Mouse (Mus musculus): Measurements from ENCODE around the gene Gm527. TPM values are rescaled to one million over a fixed set of nuclear protein-coding genes. Genes with fewer than 3 reads are reported as not detected.
A peak's percentile ranks its signal among the peaks of the same experiment; 100 is the strongest.

Gene Gm527
- total RNA-seq (2014; rRNA removed): 16.2 and 17.7 TPM in 2 replicates
- 2.0 and 2.4 TPM in 2 replicates for polyA plus RNA-seq (2015; fragmentation: Nextera tagmentation; extraction: Ambion mirVana)

GRCm38 (mm10) chr12:64917578-64918471, at the start of gene Gm527:
TSS of gene Gm527 (plus strand) at chr12:64917906.
- TF ChIP-seq CTCF (IDR thresholded peaks at IDR 0.05): no peak
- ATAC-seq (ENCODE audit: low FRiP score): peak; percentile 100
- Histone ChIP-seq H3K27me3 (ENCODE audit: insufficient read depth, low read length) (no peaks in the 10 kb centered on the region), H3K9me3 (ENCODE audit: low read length) (no peaks in the 10 kb centered on the region), H3K4me3 (ENCODE audit: low read depth, low read length) (peak within 1 kb of the TSS; percentile 95), H3K4me1 (ENCODE audit: insufficient read depth, low read length) (peaks cover 3% of the 10 kb centered on the region; the same call in 1 of the 2 replicates), H3K27ac (ENCODE audit: low read depth, low read length) (peak within 1 kb of the TSS; percentile 72), H3K4me2 (ENCODE audit: low read depth, low read length, poor library complexity, severe bottlenecking) (peak within 1 kb of the TSS; percentile 76), H3K9ac (replicated peaks; ENCODE audit: low read length, poor library complexity, severe bottlenecking) (peak within 1 kb of the TSS; percentile 91), H3K36me3 (ENCODE audit: insufficient read depth, low read length) (peaks cover 3% of the 10 kb centered on the region; the same call in 1 of the 2 replicates)
- WGBS: 0% methylated on average over 67 of the region's 93 CpGs
- DNase-seq (ENCODE audit: low spot score): peak; percentile 97

GRCm38 (mm10) chr12:64871103-64871502, 46.6 kb upstream of the Gm527 start:
- no peak for ATAC-seq (ENCODE audit: low FRiP score)
- H3K9ac ChIP-seq (replicated peaks; ENCODE audit: low read length, poor library complexity, severe bottlenecking): no peak overlapping the region
- H3K9me3 ChIP-seq (ENCODE audit: low read length): no peaks in the 10 kb centered on the region
- H3K4me2 ChIP-seq (ENCODE audit: low read depth, low read length, poor library complexity, severe bottlenecking): no peak overlapping the region
- no peak overlapping the region for H3K27ac ChIP-seq (ENCODE audit: low read depth, low read length)
- H3K4me1 ChIP-seq (ENCODE audit: insufficient read depth, low read length): no peaks in the 10 kb centered on the region
- no peak overlapping the region for H3K4me3 ChIP-seq (ENCODE audit: low read depth, low read length)
- no peaks in the 10 kb centered on the region for H3K36me3 ChIP-seq (ENCODE audit: insufficient read depth, low read length)
- no peak for TF ChIP-seq CTCF (IDR thresholded peaks at IDR 0.05)
- no peaks in the 10 kb centered on the region for H3K27me3 ChIP-seq (ENCODE audit: insufficient read depth, low read length)
- DNase-seq (ENCODE audit: low spot score): no peak
- 58% methylated on average over 4 of the region's 4 CpGs for WGBS

DNA sequence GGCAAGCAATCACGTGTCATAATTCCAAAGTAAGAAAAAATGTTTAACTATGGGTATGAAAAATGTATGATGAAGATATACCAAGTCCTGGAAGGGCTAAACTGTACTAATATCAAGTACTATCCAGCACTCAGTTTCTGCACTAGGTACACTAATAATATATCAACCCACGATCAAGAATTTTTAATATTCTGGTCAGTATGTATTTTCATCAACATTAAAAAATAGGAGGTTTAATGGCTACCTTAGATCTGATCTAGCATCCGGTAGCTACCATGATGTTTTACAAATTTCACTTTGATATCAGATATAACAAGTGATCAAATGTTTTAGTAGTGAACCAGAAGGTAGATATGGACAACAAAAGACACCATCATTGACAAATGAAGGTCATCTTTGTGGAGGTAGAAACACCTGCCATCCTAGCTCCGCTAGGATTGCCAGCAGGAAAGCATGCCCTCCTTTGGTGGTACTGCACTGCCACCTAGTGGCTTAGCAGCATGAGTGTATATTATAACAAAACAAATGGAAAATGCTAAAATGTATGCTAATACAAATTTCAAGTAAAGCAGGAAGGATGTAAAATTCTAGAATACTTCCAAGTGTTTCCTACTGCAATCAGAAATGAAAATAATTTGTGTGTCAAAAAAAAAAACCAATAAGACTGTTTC, 20.5 kb upstream of the Gm527 start:
- DNase-seq (ENCODE audit: low spot score): peak; percentile 85
- Histone ChIP-seq H3K27ac (ENCODE audit: low read depth, low read length) (no peak overlapping the region), H3K9ac (replicated peaks; ENCODE audit: low read length, poor library complexity, severe bottlenecking) (no peak overlapping the region), H3K4me3 (ENCODE audit: low read depth, low read length) (no peak overlapping the region), H3K9me3 (ENCODE audit: low read length) (no peaks in the 10 kb centered on the region), H3K27me3 (ENCODE audit: insufficient read depth, low read length) (no peaks in the 10 kb centered on the region), H3K36me3 (ENCODE audit: insufficient read depth, low read length) (no peaks in the 10 kb centered on the region), H3K4me2 (ENCODE audit: low read depth, low read length, poor library complexity, severe bottlenecking) (no peak overlapping the region), H3K4me1 (ENCODE audit: insufficient read depth, low read length) (no peaks in the 10 kb centered on the region)
- peak; percentile 99 for TF ChIP-seq CTCF (IDR thresholded peaks at IDR 0.05)
- ATAC-seq (ENCODE audit: low FRiP score): peak; percentile 69; the same call in 1 of the 2 replicates
- WGBS: 37% methylated on average over 4 of the region's 4 CpGs

- no peaks in the 10 kb centered on the region for H3K9me3 ChIP-seq (ENCODE audit: low read length)
- no peak overlapping the region for H3K27ac ChIP-seq (ENCODE audit: low read depth, low read length)
- peak; percentile 35 for DNase-seq (ENCODE audit: low spot score)
- no peaks in the 10 kb centered on the region for H3K27me3 ChIP-seq (ENCODE audit: insufficient read depth, low read length)
- no peak overlapping the region for H3K4me2 ChIP-seq (ENCODE audit: low read depth, low read length, poor library complexity, severe bottlenecking)
- H3K4me1 ChIP-seq (ENCODE audit: insufficient read depth, low read length): no peaks in the 10 kb centered on the region
- no peak for ATAC-seq (ENCODE audit: low FRiP score)
- no peak overlapping the region for H3K9ac ChIP-seq (replicated peaks; ENCODE audit: low read length, poor library complexity, severe bottlenecking)
- H3K4me3 ChIP-seq (ENCODE audit: low read depth, low read length): no peak overlapping the region
- 50% methylated on average over 8 of the region's 8 CpGs for WGBS
- no peak for TF ChIP-seq CTCF (IDR thresholded peaks at IDR 0.05)
- H3K36me3 ChIP-seq (ENCODE audit: insufficient read depth, low read length): no peaks in the 10 kb centered on the region
Observed at GRCm38 (mm10) chr12:64902506-64902905, 15.2 kb upstream of the Gm527 start.

- Histone ChIP-seq H3K27ac (ENCODE audit: low read depth, low read length) (no peak overlapping the region), H3K4me3 (ENCODE audit: low read depth, low read length) (no peak overlapping the region), H3K9me3 (ENCODE audit: low read length) (no peaks in the 10 kb centered on the region), H3K9ac (replicated peaks; ENCODE audit: low read length, poor library complexity, severe bottlenecking) (no peak overlapping the region), H3K4me2 (ENCODE audit: low read depth, low read length, poor library complexity, severe bottlenecking) (no peak overlapping the region), H3K27me3 (ENCODE audit: insufficient read depth, low read length) (no peaks in the 10 kb centered on the region), H3K36me3 (ENCODE audit: insufficient read depth, low read length) (no peaks in the 10 kb centered on the region), H3K4me1 (ENCODE audit: insufficient read depth, low read length) (no peaks in the 10 kb centered on the region)
- WGBS: 69% methylated on average over 8 of the region's 8 CpGs
- DNase-seq (ENCODE audit: low spot score) (no peak), ATAC-seq (ENCODE audit: low FRiP score) (no peak)
- TF ChIP-seq CTCF (IDR thresholded peaks at IDR 0.05): no peak
Observed at GRCm38 (mm10) chr12:64903186-64903585, 14.5 kb upstream of the Gm527 start.

GRCm38 (mm10) chr12:64912996-64913395, 4.7 kb upstream of the Gm527 start:
- H3K36me3 ChIP-seq (ENCODE audit: insufficient read depth, low read length): no peaks in the 10 kb centered on the region
- H3K4me3 ChIP-seq (ENCODE audit: low read depth, low read length): no peak overlapping the region
- DNase-seq (ENCODE audit: low spot score): no peak
- H3K9me3 ChIP-seq (ENCODE audit: low read length): no peaks in the 10 kb centered on the region
- 60% methylated on average over 6 of the region's 6 CpGs for WGBS
- H3K27me3 ChIP-seq (ENCODE audit: insufficient read depth, low read length): no peaks in the 10 kb centered on the region
- no peaks in the 10 kb centered on the region for H3K4me1 ChIP-seq (ENCODE audit: insufficient read depth, low read length)
- ATAC-seq (ENCODE audit: low FRiP score): no peak
- no peak overlapping the region for H3K27ac ChIP-seq (ENCODE audit: low read depth, low read length)
- no peak overlapping the region for H3K4me2 ChIP-seq (ENCODE audit: low read depth, low read length, poor library complexity, severe bottlenecking)
- H3K9ac ChIP-seq (replicated peaks; ENCODE audit: low read length, poor library complexity, severe bottlenecking): no peak overlapping the region
- TF ChIP-seq CTCF (IDR thresholded peaks at IDR 0.05): no peak

Data from midbrain, postnatal 0 days (tissue).